Mouse (Mus musculus): Measurements from ENCODE around the gene Limch1. TPM values are rescaled to one million over a fixed set of nuclear protein-coding genes. Genes with fewer than 3 reads are reported as not detected.
A peak's percentile ranks its signal among the peaks of the same experiment; 100 is the strongest.

The Limch1 gene
- polyA plus RNA-seq, 1 experiment from 2014 or later = 81.0 TPM

GRCm38 (mm10) chr5:66731302-66731697 lies 14.3 kb upstream of the Limch1 start:
- no peaks in the 10 kb centered on the region for H3K27me3 ChIP-seq (replicated peaks; ENCODE audit: control insufficient read depth, insufficient read depth, low read length)
- peak overlapping the region; percentile 39; the same call in 1 of the 2 replicates for H3K27ac ChIP-seq (ENCODE audit: low read length)
- no peaks in the 10 kb centered on the region for H3K36me3 ChIP-seq (ENCODE audit: control insufficient read depth, insufficient read depth)
- H3K4me3 ChIP-seq (replicated peaks; ENCODE audit: low read length) = no peak overlapping the region
- no peaks in the 10 kb centered on the region for H3K9me3 ChIP-seq (ENCODE audit: control insufficient read depth, low read length)
- WGBS = 24% methylated on average over 1 of the region's 1 CpGs
- peaks cover 7% of the 10 kb centered on the region for H3K4me1 ChIP-seq (replicated peaks; ENCODE audit: control insufficient read depth, insufficient read depth, low read length)
- peak; percentile 36; the same call in 1 of the 2 replicates for ATAC-seq
- H3K9ac ChIP-seq (replicated peaks; ENCODE audit: low read depth, low read length) = no peak overlapping the region
- no peak overlapping the region; the same call in 1 of the 2 replicates for H3K4me2 ChIP-seq (ENCODE audit: low read length)

GRCm38 (mm10) chr5:66733556-66733955 lies 12.1 kb upstream of the Limch1 start:
- 96% methylated on average over 1 of the region's 1 CpGs for WGBS
- H3K36me3 ChIP-seq (ENCODE audit: control insufficient read depth, insufficient read depth) = no peaks in the 10 kb centered on the region
- H3K9me3 ChIP-seq (ENCODE audit: control insufficient read depth, low read length) = no peaks in the 10 kb centered on the region
- no peak overlapping the region for H3K4me2 ChIP-seq (ENCODE audit: low read length)
- H3K4me1 ChIP-seq (replicated peaks; ENCODE audit: control insufficient read depth, insufficient read depth, low read length) = peaks cover 7% of the 10 kb centered on the region
- H3K27me3 ChIP-seq (replicated peaks; ENCODE audit: control insufficient read depth, insufficient read depth, low read length) = no peaks in the 10 kb centered on the region
- no peak overlapping the region for H3K4me3 ChIP-seq (replicated peaks; ENCODE audit: low read length)
- no peak overlapping the region for H3K9ac ChIP-seq (replicated peaks; ENCODE audit: low read depth, low read length)
- no peak overlapping the region for H3K27ac ChIP-seq (ENCODE audit: low read length)
- no peak for ATAC-seq

GRCm38 (mm10) chr5:66739376-66739775 lies 6.3 kb upstream of the Limch1 start:
- Histone ChIP-seq H3K4me1 (replicated peaks; ENCODE audit: control insufficient read depth, insufficient read depth, low read length) (no peaks in the 10 kb centered on the region), H3K4me2 (ENCODE audit: low read length) (no peak overlapping the region), H3K4me3 (replicated peaks; ENCODE audit: low read length) (no peak overlapping the region), H3K9ac (replicated peaks; ENCODE audit: low read depth, low read length) (no peak overlapping the region), H3K9me3 (ENCODE audit: control insufficient read depth, low read length) (no peaks in the 10 kb centered on the region), H3K27ac (ENCODE audit: low read length) (no peak overlapping the region), H3K36me3 (ENCODE audit: control insufficient read depth, insufficient read depth) (no peaks in the 10 kb centered on the region), H3K27me3 (replicated peaks; ENCODE audit: control insufficient read depth, insufficient read depth, low read length) (no peaks in the 10 kb centered on the region)
- WGBS = 96% methylated on average over 3 of the region's 3 CpGs
- ATAC-seq = no peak

DNA sequence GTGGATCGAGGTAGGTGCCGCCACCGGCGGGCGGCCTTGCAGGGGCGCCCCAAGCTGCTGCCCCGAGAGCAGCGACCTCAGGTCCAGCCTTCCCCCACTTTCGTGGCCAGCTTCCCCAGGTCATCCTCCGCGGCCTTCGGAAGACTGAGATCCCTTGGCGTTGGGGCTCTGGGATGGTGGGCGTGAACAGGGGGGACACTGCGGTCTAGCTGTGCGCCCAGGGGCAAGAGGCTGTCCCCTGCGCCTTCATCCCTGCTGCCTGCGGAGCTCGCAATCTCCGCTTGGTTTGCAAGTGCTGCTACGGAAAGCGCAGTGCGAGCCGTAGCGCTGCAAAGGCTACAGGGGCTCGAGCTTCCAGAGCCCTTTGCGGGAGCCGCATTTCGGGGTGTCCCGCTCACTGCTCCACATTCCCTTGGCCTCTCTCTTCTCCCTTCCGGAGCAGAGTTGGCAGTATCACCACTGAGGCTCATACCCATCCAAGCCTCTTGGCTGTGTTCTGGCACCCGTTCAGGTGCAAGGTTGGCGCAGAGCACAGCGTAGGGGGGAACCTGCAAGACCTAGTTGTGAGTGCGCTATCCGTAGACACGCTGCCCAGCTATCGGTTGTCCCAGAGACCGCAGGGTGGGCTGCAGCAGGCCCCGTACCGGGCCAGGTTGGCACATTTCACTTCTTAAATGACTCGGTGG lies 512 bp downstream of the Limch1 start:
- 1% methylated on average over 42 of the region's 42 CpGs for WGBS
- Histone ChIP-seq H3K9ac (replicated peaks; ENCODE audit: low read depth, low read length) (peak overlapping the region; percentile 95), H3K27ac (ENCODE audit: low read length) (peak overlapping the region; percentile 82), H3K36me3 (ENCODE audit: control insufficient read depth, insufficient read depth) (no peaks in the 10 kb centered on the region), H3K4me2 (ENCODE audit: low read length) (peak overlapping the region; percentile 92), H3K9me3 (ENCODE audit: control insufficient read depth, low read length) (no peaks in the 10 kb centered on the region), H3K4me1 (replicated peaks; ENCODE audit: control insufficient read depth, insufficient read depth, low read length) (peaks cover 29% of the 10 kb centered on the region), H3K4me3 (replicated peaks; ENCODE audit: low read length) (peak overlapping the region; percentile 85), H3K27me3 (replicated peaks; ENCODE audit: control insufficient read depth, insufficient read depth, low read length) (no peaks in the 10 kb centered on the region)
- peak; percentile 69 for ATAC-seq

GRCm38 (mm10) chr5:66746761-66747160 lies 1.1 kb downstream of the Limch1 start:
- WGBS = 9% methylated on average over 11 of the region's 11 CpGs
- peak overlapping the region; percentile 82 for H3K27ac ChIP-seq (ENCODE audit: low read length)
- H3K9ac ChIP-seq (replicated peaks; ENCODE audit: low read depth, low read length) = peak overlapping the region; percentile 95

GRCm38 (mm10) chr5:66747761-66748430 lies 2.3 kb downstream of the Limch1 start:
- Histone ChIP-seq H3K9ac (replicated peaks; ENCODE audit: low read depth, low read length) (peak overlapping the region; percentile 24; the same call in 1 of the 2 replicates), H3K4me1 (replicated peaks; ENCODE audit: control insufficient read depth, insufficient read depth, low read length) (peaks cover 37% of the 10 kb centered on the region)
- no peak for ATAC-seq

More at GRCm38 (mm10) chr5:66746761-66747160, 1.1 kb downstream of the Limch1 start:
- H3K27me3 ChIP-seq (replicated peaks; ENCODE audit: control insufficient read depth, insufficient read depth, low read length) = no peaks in the 10 kb centered on the region
- peak overlapping the region; percentile 85 for H3K4me3 ChIP-seq (replicated peaks; ENCODE audit: low read length)
- ATAC-seq = no peak
- H3K4me1 ChIP-seq (replicated peaks; ENCODE audit: control insufficient read depth, insufficient read depth, low read length) = peaks cover 35% of the 10 kb centered on the region
- H3K9me3 ChIP-seq (ENCODE audit: control insufficient read depth, low read length) = no peaks in the 10 kb centered on the region
- peak overlapping the region; percentile 92 for H3K4me2 ChIP-seq (ENCODE audit: low read length)
- no peaks in the 10 kb centered on the region for H3K36me3 ChIP-seq (ENCODE audit: control insufficient read depth, insufficient read depth)

GRCm38 (mm10) chr5:66748448-66749115 lies 3.0 kb downstream of the Limch1 start:
- Histone ChIP-seq H3K9ac (replicated peaks; ENCODE audit: low read depth, low read length) (no peak overlapping the region; the same call in 1 of the 2 replicates), H3K4me3 (replicated peaks; ENCODE audit: low read length) (peak overlapping the region; percentile 30), H3K27me3 (replicated peaks; ENCODE audit: control insufficient read depth, insufficient read depth, low read length) (no peaks in the 10 kb centered on the region), H3K9me3 (ENCODE audit: control insufficient read depth, low read length) (no peaks in the 10 kb centered on the region), H3K36me3 (ENCODE audit: control insufficient read depth, insufficient read depth) (no peaks in the 10 kb centered on the region), H3K4me2 (ENCODE audit: low read length) (peak overlapping the region; percentile 40), H3K4me1 (replicated peaks; ENCODE audit: control insufficient read depth, insufficient read depth, low read length) (peaks cover 39% of the 10 kb centered on the region), H3K27ac (ENCODE audit: low read length) (peak overlapping the region; percentile 64)
- WGBS = 38% methylated on average over 5 of the region's 5 CpGs
- no peak for ATAC-seq

More at GRCm38 (mm10) chr5:66747761-66748430, 2.3 kb downstream of the Limch1 start:
- H3K9me3 ChIP-seq (ENCODE audit: control insufficient read depth, low read length) = no peaks in the 10 kb centered on the region
- WGBS = 12% methylated on average over 10 of the region's 10 CpGs
- H3K27ac ChIP-seq (ENCODE audit: low read length) = peak overlapping the region; percentile 64
- no peaks in the 10 kb centered on the region for H3K36me3 ChIP-seq (ENCODE audit: control insufficient read depth, insufficient read depth)
- no peaks in the 10 kb centered on the region for H3K27me3 ChIP-seq (replicated peaks; ENCODE audit: control insufficient read depth, insufficient read depth, low read length)
- H3K4me2 ChIP-seq (ENCODE audit: low read length) = peak overlapping the region; percentile 40
- peak overlapping the region; percentile 30 for H3K4me3 ChIP-seq (replicated peaks; ENCODE audit: low read length)

DNA sequence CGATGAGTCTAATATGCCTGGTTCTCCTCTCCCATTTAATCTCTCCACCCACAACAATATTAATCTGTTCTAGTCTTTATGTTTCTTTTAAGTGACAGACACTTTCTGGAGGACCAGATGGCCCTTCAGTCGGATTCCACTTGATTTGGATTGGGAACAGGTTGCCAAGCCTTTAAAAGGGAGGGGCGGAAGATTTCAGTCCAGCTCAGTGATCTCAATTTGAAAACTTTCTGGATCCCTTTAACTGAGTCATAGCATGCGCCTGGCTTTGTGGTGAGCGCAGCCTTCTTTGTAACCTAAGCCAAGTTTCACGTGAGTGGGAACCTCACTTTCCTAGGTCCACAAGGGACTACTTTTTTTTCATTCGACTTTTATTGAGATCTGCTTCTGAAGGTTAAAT lies 5.0 kb downstream of the Limch1 start:
- WGBS = 45% methylated on average over 7 of the region's 7 CpGs

More for the DNA sequence above, 5.0 kb downstream of the Limch1 start:
- peak overlapping the region; percentile 1; the same call in 1 of the 2 replicates for H3K27ac ChIP-seq (ENCODE audit: low read length)
- no peak overlapping the region for H3K4me2 ChIP-seq (ENCODE audit: low read length)
- H3K4me3 ChIP-seq (replicated peaks; ENCODE audit: low read length) = no peak overlapping the region
- ATAC-seq = peak; percentile 23; the same call in 1 of the 2 replicates
- no peak overlapping the region for H3K9ac ChIP-seq (replicated peaks; ENCODE audit: low read depth, low read length)
- peaks cover 35% of the 10 kb centered on the region for H3K4me1 ChIP-seq (replicated peaks; ENCODE audit: control insufficient read depth, insufficient read depth, low read length)
- no peaks in the 10 kb centered on the region for H3K27me3 ChIP-seq (replicated peaks; ENCODE audit: control insufficient read depth, insufficient read depth, low read length)
- H3K36me3 ChIP-seq (ENCODE audit: control insufficient read depth, insufficient read depth) = no peaks in the 10 kb centered on the region
- H3K9me3 ChIP-seq (ENCODE audit: control insufficient read depth, low read length) = no peaks in the 10 kb centered on the region

Data from forebrain, embryonic 16.5 days (tissue).